ENCODE assay signal across 8 mouse cellular contexts in genomic region chr6:66962582-66963043, GRCm38 (mm10).
DNase-seq lines count a peak whose midpoint lies in the region; ATAC-seq and TF ChIP-seq lines count a peak whose summit lies in the region.

No protein-coding gene starts in this region.

- peaks cover 21% of the 10 kb centered on the region for H3K79me2 ChIP-seq in liver, adult 2 months (ENCODE audit: control insufficient read depth, insufficient read depth, low read length)

- H3K27ac ChIP-seq in intestine, postnatal 0 days (ENCODE audit: low read depth, low read length), result peak overlapping the region; percentile 57
- peak overlapping the region; percentile 63; the same call in 1 of the 2 replicates for H3K27ac ChIP-seq in liver, adult 2 months (replicated peaks; ENCODE audit: insufficient read depth, low read depth, low read length)

- peak; percentile 79 for TF ChIP-seq CTCF in intestine, postnatal 0 days (IDR thresholded peaks at IDR 0.05; ENCODE audit: low read depth)
- TF ChIP-seq CTCF in liver, adult 2 months (IDR thresholded peaks at IDR 0.05; ENCODE audit: low read depth, low read length), result peak; percentile 55

- DNase-seq in R1 (ENCODE audit: low read depth, low spot score), result peak; percentile 73
- DNase-seq in embryo, embryonic 10.5 days (ENCODE audit: low spot score), result peak; percentile 82
- peak; percentile 63 to 79 for DNase-seq in heart, adult 18-20 months
- peak; percentile 95 for DNase-seq in liver, adult 2 months (ENCODE audit: extremely low read depth, low read depth, low spot score)
- peak; percentile 19 to 45 for DNase-seq in natural killer cell, adult 2 months (ENCODE audit: low spot score in 2 of 2)
- DNase-seq in urinary bladder, postnatal 25 days (ENCODE audit: low spot score), result no peak

- no peak overlapping the region for H3K9ac ChIP-seq in intestine, postnatal 0 days (ENCODE audit: low read depth, low read length)
- H3K9ac ChIP-seq in liver, adult 2 months (ENCODE audit: low read depth, low read length), result no peak overlapping the region

- no peak for TF ChIP-seq POLR2A in liver, adult 2 months (IDR thresholded peaks at IDR 0.05; ENCODE audit: extremely low read depth, insufficient read depth, low read length)

- H3K9me3 ChIP-seq in intestine, postnatal 0 days (ENCODE audit: control insufficient read depth), result no peaks in the 10 kb centered on the region

- peak; percentile 93 for ATAC-seq in CD4-positive, CD25-positive, alpha-beta regulatory T cell, adult 4 months
- peak; percentile 87 for ATAC-seq in intestine, postnatal 0 days

- H3K4me3 ChIP-seq in intestine, postnatal 0 days (ENCODE audit: low read depth, low read length), result no peak overlapping the region
- H3K4me3 ChIP-seq in liver, adult 2 months (ENCODE audit: insufficient read depth, low read depth, low read length), result no peak overlapping the region

- no peaks in the 10 kb centered on the region; the same call in 1 of the 2 replicates for H3K4me1 ChIP-seq in intestine, postnatal 0 days (replicated peaks; ENCODE audit: control insufficient read depth, insufficient read depth, low read length)
- peaks cover 23% of the 10 kb centered on the region for H3K4me1 ChIP-seq in liver, adult 2 months (ENCODE audit: control insufficient read depth, insufficient read depth, low read length)

- 14% methylated on average over 2 of the region's 2 CpGs for WGBS in intestine, postnatal 0 days
- 8% methylated on average over 2 of the region's 2 CpGs for WGBS in liver, adult 2 months

- peaks cover 6% of the 10 kb centered on the region; the same call in 1 of the 2 replicates for H3K36me3 ChIP-seq in intestine, postnatal 0 days (ENCODE audit: control insufficient read depth, insufficient read depth)
- no peaks in the 10 kb centered on the region for H3K36me3 ChIP-seq in liver, adult 2 months (ENCODE audit: control insufficient read depth, insufficient read depth, low read length)

- no peak overlapping the region for H3K4me2 ChIP-seq in intestine, postnatal 0 days (replicated peaks; ENCODE audit: low read depth)

- H3K27me3 ChIP-seq in intestine, postnatal 0 days (replicated peaks; ENCODE audit: control insufficient read depth, insufficient read depth, low read length), result no peaks in the 10 kb centered on the region
- H3K27me3 ChIP-seq in liver, adult 2 months (ENCODE audit: control insufficient read depth, insufficient read depth, low read length), result no peaks in the 10 kb centered on the region
